Mouse (Mus musculus) T-cell, adult 2 months (primary cell): ENCODE data around the gene Ttc29.

Experiments
- DNase-seq: peaks from one replicate; pipeline ENCODE4 v3.0.0; 2022; ENCODE audit warnings: low spot score

Gene Ttc29

GRCm38 (mm10) chr8:78213074-78213473 lies at the start of gene Ttc29:
TSS of gene Ttc29 (plus strand) at chr8:78213297.
- no peak for DNase-seq

GRCm38 (mm10) chr8:78171351-78171750 lies 41.7 kb upstream of the Ttc29 start:
- DNase-seq, result no peak

- DNase-seq, result no peak
Measured at GRCm38 (mm10) chr8:78182654-78183053, 30.4 kb upstream of the Ttc29 start.

GRCm38 (mm10) chr8:78183414-78183813 lies 29.7 kb upstream of the Ttc29 start:
- no peak for DNase-seq

GRCm38 (mm10) chr8:78187087-78187486 lies 26.0 kb upstream of the Ttc29 start:
- DNase-seq, result no peak

GRCm38 (mm10) chr8:78204229-78204628 lies 8.9 kb upstream of the Ttc29 start:
- no peak for DNase-seq

- no peak for DNase-seq
Measured at GRCm38 (mm10) chr8:78210424-78210823, 2.7 kb upstream of the Ttc29 start.

GRCm38 (mm10) chr8:78214645-78215044 lies 1.5 kb downstream of the Ttc29 start:
- DNase-seq, result no peak

GRCm38 (mm10) chr8:78226087-78226486 lies 13.0 kb downstream of the Ttc29 start:
- no peak for DNase-seq

- no peak for DNase-seq
Measured at GRCm38 (mm10) chr8:78230721-78231120, 17.6 kb downstream of the Ttc29 start.

- no peak for DNase-seq
Measured at GRCm38 (mm10) chr8:78232870-78233707, 20.0 kb downstream of the Ttc29 start.

GRCm38 (mm10) chr8:78233708-78234201 lies 20.7 kb downstream of the Ttc29 start:
- DNase-seq, result no peak

- no peak for DNase-seq
Measured at GRCm38 (mm10) chr8:78237972-78238675, 25.0 kb downstream of the Ttc29 start.

GRCm38 (mm10) chr8:78251115-78251514 lies 38.0 kb downstream of the Ttc29 start:
- no peak for DNase-seq

- no peak for DNase-seq
Measured at GRCm38 (mm10) chr8:78254374-78254773, 41.3 kb downstream of the Ttc29 start.

- no peak for DNase-seq
Measured at GRCm38 (mm10) chr8:78255011-78255410, 41.9 kb downstream of the Ttc29 start.

- no peak for DNase-seq
Measured at GRCm38 (mm10) chr8:78265506-78265905, 52.4 kb downstream of the Ttc29 start.

GRCm38 (mm10) chr8:78266231-78266630 lies 53.1 kb downstream of the Ttc29 start:
- no peak for DNase-seq

- no peak for DNase-seq
Measured at GRCm38 (mm10) chr8:78267894-78268411, 54.9 kb downstream of the Ttc29 start.

GRCm38 (mm10) chr8:78269281-78269680 lies 56.2 kb downstream of the Ttc29 start:
- DNase-seq, result no peak

GRCm38 (mm10) chr8:78271391-78271790 lies 58.3 kb downstream of the Ttc29 start:
- no peak for DNase-seq

GRCm38 (mm10) chr8:78276120-78276519 lies 63.0 kb downstream of the Ttc29 start:
- no peak for DNase-seq

- no peak for DNase-seq
Measured at GRCm38 (mm10) chr8:78277411-78277810, 64.3 kb downstream of the Ttc29 start.
